Mouse (Mus musculus): Measurements from ENCODE around the gene Pon2. TPM values are rescaled to one million over a fixed set of nuclear protein-coding genes. Genes with fewer than 3 reads are reported as not detected.
A peak's percentile ranks its signal among the peaks of the same experiment; 100 is the strongest.

Gene Pon2
- polyA plus RNA-seq, 1 experiment from 2014 or later = 130 TPM

DNA sequence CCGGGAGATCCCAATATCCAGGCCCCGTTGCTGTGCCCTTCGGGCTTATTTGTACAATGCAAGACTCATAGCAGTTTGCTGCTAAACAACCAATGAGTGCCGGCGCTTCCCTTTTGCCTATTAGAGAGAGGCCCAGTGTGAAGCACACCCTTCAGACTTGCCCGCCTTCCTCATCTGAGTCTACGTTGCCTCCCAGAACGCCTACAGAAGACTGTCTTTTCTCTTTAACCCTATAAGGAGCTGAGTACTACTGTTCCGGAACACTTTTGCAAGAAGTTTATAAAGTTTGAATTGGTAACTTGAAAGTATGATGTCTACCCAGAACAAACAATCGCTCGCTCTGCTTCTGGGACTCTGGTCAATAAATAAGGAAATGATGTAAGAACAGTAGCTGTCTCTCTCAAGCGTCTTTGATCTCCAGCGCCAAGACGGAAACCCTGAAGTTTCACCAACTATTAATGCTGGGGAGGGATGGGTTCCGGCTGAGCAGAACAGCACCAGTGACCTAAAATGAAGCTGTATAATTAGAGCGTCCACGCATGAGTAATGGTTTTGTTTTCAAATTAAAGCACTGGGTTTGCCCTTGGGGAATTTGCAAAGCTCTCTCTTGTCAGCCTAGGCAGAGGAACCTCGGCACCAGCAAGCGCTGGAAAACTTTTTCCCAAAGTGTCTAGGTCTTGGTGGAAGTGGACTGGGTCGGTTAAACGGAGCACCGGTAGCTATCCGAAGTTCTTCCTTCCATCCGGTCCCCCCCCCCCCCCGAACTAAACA lies 749 bp downstream of the Pon2 start:
- DNase-seq (ENCODE audit: low spot score) = peak; percentile 83

DNA sequence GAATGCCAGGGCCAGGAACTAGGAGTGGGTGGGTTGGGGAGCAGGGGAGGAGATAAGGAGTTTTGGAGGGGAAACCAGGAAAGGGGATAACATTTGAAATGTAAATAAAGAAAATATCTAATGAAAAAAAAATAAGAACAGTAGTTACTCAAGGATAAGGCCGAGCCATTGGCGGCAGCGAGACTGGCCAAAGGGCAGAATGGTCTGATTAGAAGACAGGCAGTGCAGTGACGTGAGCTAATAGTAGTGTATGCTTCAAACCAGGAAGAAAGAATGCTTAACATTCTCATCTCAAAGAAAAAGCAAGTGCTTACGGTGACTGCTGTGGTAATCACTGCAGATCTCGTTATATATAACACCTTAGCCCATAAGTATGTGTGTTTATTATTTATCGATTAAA lies 2.2 kb downstream of the Pon2 start:
- Histone ChIP-seq H3K27ac (replicated peaks) (peak overlapping the region; percentile 77), H3K9me3 (ENCODE audit: control insufficient read depth, low read length) (no peaks in the 10 kb centered on the region), H3K4me3 (ENCODE audit: low read depth, low read length) (peak overlapping the region; percentile 10; the same call in 1 of the 2 replicates), H3K4me2 (replicated peaks; ENCODE audit: low read depth) (peak overlapping the region; percentile 48), H3K36me3 (ENCODE audit: control insufficient read depth, insufficient read depth, low read length) (peaks cover 3% of the 10 kb centered on the region; the same call in 1 of the 2 replicates), H3K4me1 (replicated peaks; ENCODE audit: control insufficient read depth, insufficient read depth) (0 out of 2 replicates have a peak, but pooled peaks cover 3% of the 10 kb centered on the region), H3K9ac (ENCODE audit: low read length) (no peak overlapping the region), H3K27me3 (ENCODE audit: control insufficient read depth, insufficient read depth, low read length) (no peaks in the 10 kb centered on the region)
- WGBS = 76% methylated on average over 7 of the region's 7 CpGs
- DNase-seq (ENCODE audit: low spot score) = peak; percentile 77
- TF ChIP-seq CTCF (IDR thresholded peaks at IDR 0.05; ENCODE audit: low read depth) (no peak), EP300 (optimal IDR thresholded peaks at IDR 0.05) (no peak)
- ATAC-seq (ENCODE audit: low FRiP score, low TSS enrichment) = peak; percentile 73

More for the DNA sequence above, 749 bp downstream of the Pon2 start:
- H3K36me3 ChIP-seq (ENCODE audit: control insufficient read depth, insufficient read depth, low read length) = peaks cover 3% of the 10 kb centered on the region; the same call in 1 of the 2 replicates
- H3K4me2 ChIP-seq (replicated peaks; ENCODE audit: low read depth) = peak overlapping the region; percentile 48
- peak overlapping the region; percentile 87 for H3K9ac ChIP-seq (ENCODE audit: low read length)
- H3K27me3 ChIP-seq (ENCODE audit: control insufficient read depth, insufficient read depth, low read length) = no peaks in the 10 kb centered on the region
- peak overlapping the region; percentile 69 for H3K4me3 ChIP-seq (ENCODE audit: low read depth, low read length)
- ATAC-seq (ENCODE audit: low FRiP score, low TSS enrichment) = peak; percentile 90
- 1% methylated on average over 24 of the region's 25 CpGs for WGBS
- peak overlapping the region; percentile 96 for H3K27ac ChIP-seq (replicated peaks)
- no peaks in the 10 kb centered on the region for H3K9me3 ChIP-seq (ENCODE audit: control insufficient read depth, low read length)
- H3K4me1 ChIP-seq (replicated peaks; ENCODE audit: control insufficient read depth, insufficient read depth) = 0 out of 2 replicates have a peak, but pooled peaks cover 3% of the 10 kb centered on the region
- TF ChIP-seq CTCF (IDR thresholded peaks at IDR 0.05; ENCODE audit: low read depth) (no peak), EP300 (optimal IDR thresholded peaks at IDR 0.05) (peak; percentile 38)

DNA sequence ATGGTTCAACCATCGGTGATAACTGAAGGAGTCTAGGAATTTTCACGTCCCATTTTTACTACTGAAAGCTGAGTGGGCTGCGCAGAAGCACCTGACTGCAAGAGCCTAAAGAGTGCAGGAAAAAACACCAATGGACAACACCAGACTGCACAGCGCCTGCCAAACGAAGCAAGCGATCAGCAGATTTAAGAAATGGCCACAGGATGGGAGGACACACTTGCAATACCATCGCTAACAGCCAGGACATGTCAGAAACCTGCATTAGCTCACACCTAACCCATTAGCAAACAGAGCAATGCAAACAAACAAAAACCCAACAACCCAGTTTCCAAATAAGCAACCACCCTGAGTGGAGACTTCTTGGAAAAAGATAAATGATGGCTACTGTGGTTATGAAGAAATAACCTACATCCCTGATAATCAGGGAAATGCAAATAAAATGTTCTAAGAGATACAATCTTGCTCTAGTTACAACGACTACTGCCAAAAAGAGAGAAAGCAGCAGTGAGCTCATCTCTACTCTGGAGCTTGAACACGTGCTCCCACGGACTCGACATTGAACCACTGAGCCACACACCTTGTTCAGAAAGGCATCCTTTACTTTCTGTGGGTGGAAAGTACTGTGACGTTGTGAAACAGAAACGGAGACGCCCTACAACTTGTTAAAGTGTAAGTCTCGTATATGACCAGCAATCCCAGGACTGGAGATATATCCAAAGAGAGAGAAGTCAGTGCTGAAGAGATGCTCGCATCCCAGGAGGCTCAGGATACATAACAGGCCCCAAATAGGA lies 3.4 kb downstream of the Pon2 start:
- Histone ChIP-seq H3K9ac (ENCODE audit: low read length) (no peak overlapping the region), H3K27ac (replicated peaks) (no peak overlapping the region), H3K36me3 (ENCODE audit: control insufficient read depth, insufficient read depth, low read length) (peaks cover 3% of the 10 kb centered on the region; the same call in 1 of the 2 replicates), H3K4me2 (replicated peaks; ENCODE audit: low read depth) (no peak overlapping the region), H3K27me3 (ENCODE audit: control insufficient read depth, insufficient read depth, low read length) (no peaks in the 10 kb centered on the region), H3K4me3 (ENCODE audit: low read depth, low read length) (no peak overlapping the region), H3K9me3 (ENCODE audit: control insufficient read depth, low read length) (no peaks in the 10 kb centered on the region), H3K4me1 (replicated peaks; ENCODE audit: control insufficient read depth, insufficient read depth) (0 out of 2 replicates have a peak, but pooled peaks cover 3% of the 10 kb centered on the region)
- ATAC-seq (ENCODE audit: low FRiP score, low TSS enrichment) (peak; percentile 37; the same call in 1 of the 2 replicates), DNase-seq (ENCODE audit: low spot score) (no peak)
- WGBS = 83% methylated on average over 16 of the region's 16 CpGs
- TF ChIP-seq EP300 (optimal IDR thresholded peaks at IDR 0.05) (no peak), CTCF (IDR thresholded peaks at IDR 0.05; ENCODE audit: low read depth) (peak; percentile 52)

DNA sequence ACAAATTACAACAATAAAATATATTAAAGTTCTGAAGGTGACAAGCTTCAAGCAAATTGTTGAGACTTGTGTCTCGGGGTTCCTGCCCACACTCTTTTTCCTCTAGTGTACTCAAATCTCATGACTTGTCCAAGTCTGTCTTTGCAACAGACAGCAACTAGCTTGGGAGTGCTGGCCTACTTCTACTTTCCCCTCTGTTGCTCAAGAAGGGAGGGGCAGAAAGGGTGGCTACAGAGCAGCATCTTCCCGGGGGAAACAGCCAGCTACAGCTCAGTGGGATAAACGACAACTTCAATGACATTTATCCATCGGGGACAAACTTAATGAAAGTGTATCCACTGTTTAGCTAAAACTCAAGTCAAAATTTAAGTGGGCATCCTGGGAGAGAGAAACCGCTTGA lies 5.4 kb downstream of the Pon2 start:
- Histone ChIP-seq H3K27ac (replicated peaks) (no peak overlapping the region), H3K4me2 (replicated peaks; ENCODE audit: low read depth) (no peak overlapping the region), H3K4me3 (ENCODE audit: low read depth, low read length) (no peak overlapping the region), H3K4me1 (replicated peaks; ENCODE audit: control insufficient read depth, insufficient read depth) (0 out of 2 replicates have a peak, but pooled peaks cover 3% of the 10 kb centered on the region), H3K27me3 (ENCODE audit: control insufficient read depth, insufficient read depth, low read length) (no peaks in the 10 kb centered on the region), H3K9ac (ENCODE audit: low read length) (no peak overlapping the region), H3K9me3 (ENCODE audit: control insufficient read depth, low read length) (no peaks in the 10 kb centered on the region), H3K36me3 (ENCODE audit: control insufficient read depth, insufficient read depth, low read length) (peaks cover 3% of the 10 kb centered on the region; the same call in 1 of the 2 replicates)
- DNase-seq (ENCODE audit: low spot score) (no peak), ATAC-seq (ENCODE audit: low FRiP score, low TSS enrichment) (no peak)
- 75% methylated on average over 5 of the region's 5 CpGs for WGBS
- no peak for TF ChIP-seq CTCF (IDR thresholded peaks at IDR 0.05; ENCODE audit: low read depth)
- TF ChIP-seq EP300 (optimal IDR thresholded peaks at IDR 0.05) = no peak

DNA sequence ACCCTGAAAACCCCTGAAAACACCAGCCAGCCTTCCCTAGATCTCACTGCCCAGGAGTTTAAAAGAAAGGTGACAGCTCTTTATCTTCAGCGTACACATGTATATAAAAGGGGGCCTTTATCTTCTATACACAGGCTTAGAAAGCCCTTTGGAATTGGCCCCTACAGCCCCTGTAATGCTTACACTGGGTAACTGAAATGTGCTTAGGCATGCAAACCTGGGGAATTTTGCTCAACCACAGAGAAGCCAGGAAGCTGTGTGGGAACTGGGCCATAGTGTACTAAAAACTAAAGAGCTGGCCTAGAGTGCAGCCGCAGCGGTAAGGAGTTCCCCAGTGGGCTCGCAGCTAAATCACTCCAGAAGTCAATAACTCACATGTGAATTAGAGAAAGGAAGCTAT lies 6.8 kb downstream of the Pon2 start:
- no peak for ATAC-seq (ENCODE audit: low FRiP score, low TSS enrichment)

More for the DNA sequence above, 6.8 kb downstream of the Pon2 start:
- no peak overlapping the region for H3K4me2 ChIP-seq (replicated peaks; ENCODE audit: low read depth)
- no peak overlapping the region for H3K9ac ChIP-seq (ENCODE audit: low read length)
- 44% methylated on average over 4 of the region's 4 CpGs for WGBS
- DNase-seq (ENCODE audit: low spot score) = no peak
- H3K4me1 ChIP-seq (replicated peaks; ENCODE audit: control insufficient read depth, insufficient read depth) = 0 out of 2 replicates have a peak, but pooled peaks cover 1% of the 10 kb centered on the region
- H3K27ac ChIP-seq (replicated peaks) = no peak overlapping the region
- H3K4me3 ChIP-seq (ENCODE audit: low read depth, low read length) = no peak overlapping the region
- H3K36me3 ChIP-seq (ENCODE audit: control insufficient read depth, insufficient read depth, low read length) = peaks cover 3% of the 10 kb centered on the region; the same call in 1 of the 2 replicates
- no peaks in the 10 kb centered on the region for H3K9me3 ChIP-seq (ENCODE audit: control insufficient read depth, low read length)
- H3K27me3 ChIP-seq (ENCODE audit: control insufficient read depth, insufficient read depth, low read length) = no peaks in the 10 kb centered on the region
- TF ChIP-seq EP300 (optimal IDR thresholded peaks at IDR 0.05) = no peak
- no peak for TF ChIP-seq CTCF (IDR thresholded peaks at IDR 0.05; ENCODE audit: low read depth)
